Mouse (Mus musculus): ENCODE measurements around the gene Slc17a7.
A peak's percentile ranks its signal among the peaks of the same experiment; 100 is the strongest.
"Not testable (repeated sequence)": the region's sequence is repeated elsewhere in the genome, so short reads cannot be mapped to it uniquely, and the experiment has no call there.

Gene Slc17a7

GRCm38 (mm10) chr7:45163735-45164490 is at the start of gene Slc17a7:
Gene Slc17a7 (plus strand): TSS chr7:45163949.
- no peak for DNase-seq (ENCODE audit: low read depth, low spot score)

GRCm38 (mm10) chr7:45117566-45117965 is 46.2 kb upstream of the Slc17a7 start:
- no peak for DNase-seq (ENCODE audit: low read depth, low spot score)

GRCm38 (mm10) chr7:45118336-45118735 is 45.4 kb upstream of the Slc17a7 start:
- no peak for DNase-seq (ENCODE audit: low read depth, low spot score)

GRCm38 (mm10) chr7:45119780-45120709 is 43.7 kb upstream of the Slc17a7 start:
- DNase-seq (ENCODE audit: low read depth, low spot score): no peak

- no peak for DNase-seq (ENCODE audit: low read depth, low spot score)
These were observed 42.3 kb upstream of the Slc17a7 start for GRCm38 (mm10) chr7:45121404-45121803.

GRCm38 (mm10) chr7:45121966-45122365 is 41.8 kb upstream of the Slc17a7 start:
- no peak for DNase-seq (ENCODE audit: low read depth, low spot score)

- DNase-seq (ENCODE audit: low read depth, low spot score): no peak
These were observed 41.1 kb upstream of the Slc17a7 start for GRCm38 (mm10) chr7:45122561-45123185.

- no peak for DNase-seq (ENCODE audit: low read depth, low spot score)
These were observed 40.6 kb upstream of the Slc17a7 start for GRCm38 (mm10) chr7:45123186-45123570.

GRCm38 (mm10) chr7:45124224-45125143 is 39.3 kb upstream of the Slc17a7 start, which contains the start of gene Rps11:
Gene Rps11 (minus strand): TSS chr7:45124439.
- peak; percentile 100 for DNase-seq (ENCODE audit: low read depth, low spot score)

GRCm38 (mm10) chr7:45125144-45125600 is 38.6 kb upstream of the Slc17a7 start:
- DNase-seq (ENCODE audit: low read depth, low spot score): no peak

- not testable (repeated sequence) for DNase-seq (ENCODE audit: low read depth, low spot score)
These were observed 38.1 kb upstream of the Slc17a7 start for GRCm38 (mm10) chr7:45125649-45126048.

- no peak for DNase-seq (ENCODE audit: low read depth, low spot score)
These were observed 37.5 kb upstream of the Slc17a7 start for GRCm38 (mm10) chr7:45126147-45126843.

- DNase-seq (ENCODE audit: low read depth, low spot score): no peak
These were observed 36.7 kb upstream of the Slc17a7 start for GRCm38 (mm10) chr7:45126844-45127699.

- DNase-seq (ENCODE audit: low read depth, low spot score): no peak
These were observed 36.0 kb upstream of the Slc17a7 start for GRCm38 (mm10) chr7:45127700-45128224.

- DNase-seq (ENCODE audit: low read depth, low spot score): peak; percentile 99
These were observed 35.0 kb upstream of the Slc17a7 start, which contains the start of gene Rpl13a for GRCm38 (mm10) chr7:45128624-45129246. Gene Rpl13a (minus strand): TSS chr7:45128761.

- no peak for DNase-seq (ENCODE audit: low read depth, low spot score)
These were observed 34.4 kb upstream of the Slc17a7 start for GRCm38 (mm10) chr7:45129318-45129717.

- no peak for DNase-seq (ENCODE audit: low read depth, low spot score)
These were observed 33.8 kb upstream of the Slc17a7 start for GRCm38 (mm10) chr7:45129776-45130512.

- DNase-seq (ENCODE audit: low read depth, low spot score): no peak
These were observed 31.9 kb upstream of the Slc17a7 start for GRCm38 (mm10) chr7:45131850-45132249.
